Mouse (Mus musculus) lung, postnatal 0 days (tissue): ENCODE results near the gene Fgd1. TPM values are rescaled to one million over a fixed set of nuclear protein-coding genes. Genes with fewer than 3 reads are reported as not detected.
A peak's percentile ranks its signal among the peaks of the same experiment; 100 is the strongest.

Experiments
- ATAC-seq: fragments of 200-750 bp; cut with Nextera tagmentation; 2 replicates; pipeline ENCODE4 v1.8.0; 2017; ENCODE audit warnings: moderate library complexity
- DNase-seq: peaks from one replicate; pipeline ENCODE4 v3.0.0-alpha.2; 2016; ENCODE audit warnings: low spot score
- H3K27ac ChIP-seq: fragments of 300-500 bp; sonication (generic); 2 replicates; pipeline ENCODE4 v1.5.1; 2014; ENCODE audit warnings: antibody characterized with exemption, mild to moderate bottlenecking, low read length, mixed read lengths
- H3K27me3 ChIP-seq: fragments of 300-500 bp; sonication (generic); replicated peaks from 2 replicates; pipeline ENCODE4 v1.6.1; 2014; ENCODE audit warnings: low read length, mixed read lengths; ENCODE audit not compliant: insufficient read depth
- H3K36me3 ChIP-seq: fragments of 300-500 bp; sonication (generic); 2 replicates; pipeline ENCODE4 v1.6.1; 2014; ENCODE audit warnings: low read length, mixed read lengths; ENCODE audit not compliant: insufficient read depth
- H3K4me1 ChIP-seq: fragments of 300-500 bp; sonication (generic); 2 replicates; pipeline ENCODE4 v1.6.1; 2014; ENCODE audit warnings: antibody characterized with exemption, low read depth, low read length, mixed read lengths; ENCODE audit not compliant: insufficient read depth
- H3K4me2 ChIP-seq: fragments of 300-500 bp; sonication (generic); replicated peaks from 2 replicates; pipeline ENCODE4 v1.6.1; 2014; ENCODE audit warnings: low read depth, mild to moderate bottlenecking, low read length, moderate library complexity, mixed read lengths
- H3K4me3 ChIP-seq: fragments of 300-500 bp; sonication (generic); 2 replicates; pipeline ENCODE4 v1.5.1; 2014; ENCODE audit warnings: low read depth, low read length
- H3K9ac ChIP-seq: fragments of 300-500 bp; sonication (generic); replicated peaks from 2 replicates; pipeline ENCODE4 v1.6.1; 2014; ENCODE audit warnings: low read depth, mild to moderate bottlenecking
- H3K9me3 ChIP-seq: fragments of 300-500 bp; sonication (generic); 2 replicates; pipeline ENCODE4 v1.6.1; 2016; ENCODE audit warnings: low read length, mixed read lengths
- CTCF ChIP-seq: IDR thresholded peaks from 2 replicates; pipeline ENCODE4 v1.5.1; 2016; ENCODE audit warnings: antibody characterized with exemption, mild to moderate bottlenecking
- EP300 ChIP-seq: IDR thresholded peaks from 2 replicates; pipeline ENCODE4 v1.6.1; 2016; ENCODE audit warnings: antibody characterized with exemption, mild to moderate bottlenecking, control low read depth
- WGBS: fragments of 180-500 bp; shearing (Covaris S2); extraction: QIAGEN DNeasy Blood & Tissue Kit; methylation state at CpG from one replicate; pipeline ENCODE4 v1.1.7; 2014; 5-methylcytosine and 5-hydroxymethylcytosine counted together
- polyA plus RNA-seq: library from polyadenylated mRNA; unstranded; fragments of >200 nt; fragmentation: Nextera tagmentation; extraction: Ambion mirVana; gene quantifications from 2 replicates; pipeline ENCODE4 v1.2.1, GENCODE M21; 2015

The Fgd1 gene
- polyA plus RNA-seq, 1 experiment from 2014 or later, result 3.7 TPM

GRCm38 (mm10) chrX:151041223-151041622 is 4.7 kb upstream of the Fgd1 start:
- DNase-seq, result no peak
- Histone ChIP-seq H3K27ac (no peak overlapping the region), H3K4me2 (no peak overlapping the region), H3K9ac (no peak overlapping the region), H3K9me3 (no peaks in the 10 kb centered on the region), H3K27me3 (no peaks in the 10 kb centered on the region), H3K4me3 (no peak overlapping the region), H3K4me1 (no peaks in the 10 kb centered on the region), H3K36me3 (no peaks in the 10 kb centered on the region)
- 61% methylated on average over 5 of the region's 5 CpGs for WGBS
- TF ChIP-seq EP300 (no peak), CTCF (no peak)
- no peak for ATAC-seq

GRCm38 (mm10) chrX:151046321-151046720 is 371 bp downstream of the Fgd1 start:
- Histone ChIP-seq H3K27me3 (no peaks in the 10 kb centered on the region), H3K4me2 (peak overlapping the region; percentile 67), H3K4me1 (no peaks in the 10 kb centered on the region; the same call in 1 of the 2 replicates), H3K27ac (no peak overlapping the region), H3K4me3 (peak overlapping the region; percentile 55), H3K9ac (no peak overlapping the region), H3K9me3 (no peaks in the 10 kb centered on the region), H3K36me3 (no peaks in the 10 kb centered on the region)
- DNase-seq, result no peak
- WGBS, result 32% methylated on average over 11 of the region's 11 CpGs
- TF ChIP-seq EP300 (no peak), CTCF (no peak)
- ATAC-seq, result no peak

GRCm38 (mm10) chrX:151046777-151047430 is 954 bp downstream of the Fgd1 start:
- Histone ChIP-seq H3K27me3 (no peaks in the 10 kb centered on the region), H3K4me1 (no peaks in the 10 kb centered on the region; the same call in 1 of the 2 replicates), H3K36me3 (no peaks in the 10 kb centered on the region), H3K9me3 (no peaks in the 10 kb centered on the region), H3K27ac (peak overlapping the region; percentile 32; the same call in 1 of the 2 replicates), H3K9ac (peak overlapping the region; percentile 43), H3K4me2 (peak overlapping the region; percentile 67), H3K4me3 (peak overlapping the region; percentile 55)
- TF ChIP-seq EP300 (no peak), CTCF (no peak)
- ATAC-seq (peak; percentile 91), DNase-seq (peak; percentile 85)
- WGBS, result 18% methylated on average over 18 of the region's 62 CpGs

- Histone ChIP-seq H3K27me3 (no peaks in the 10 kb centered on the region), H3K4me2 (peak overlapping the region; percentile 67), H3K9me3 (no peaks in the 10 kb centered on the region), H3K36me3 (no peaks in the 10 kb centered on the region), H3K9ac (peak overlapping the region; percentile 43), H3K4me3 (peak overlapping the region; percentile 55), H3K27ac (peak overlapping the region; percentile 32; the same call in 1 of the 2 replicates), H3K4me1 (no peaks in the 10 kb centered on the region; the same call in 1 of the 2 replicates)
- TF ChIP-seq EP300 (no peak), CTCF (no peak)
- 16% methylated on average over 30 of the region's 56 CpGs for WGBS
- ATAC-seq (peak; percentile 60), DNase-seq (no peak)
Measured at GRCm38 (mm10) chrX:151047431-151048058, 1.6 kb downstream of the Fgd1 start.

DNA sequence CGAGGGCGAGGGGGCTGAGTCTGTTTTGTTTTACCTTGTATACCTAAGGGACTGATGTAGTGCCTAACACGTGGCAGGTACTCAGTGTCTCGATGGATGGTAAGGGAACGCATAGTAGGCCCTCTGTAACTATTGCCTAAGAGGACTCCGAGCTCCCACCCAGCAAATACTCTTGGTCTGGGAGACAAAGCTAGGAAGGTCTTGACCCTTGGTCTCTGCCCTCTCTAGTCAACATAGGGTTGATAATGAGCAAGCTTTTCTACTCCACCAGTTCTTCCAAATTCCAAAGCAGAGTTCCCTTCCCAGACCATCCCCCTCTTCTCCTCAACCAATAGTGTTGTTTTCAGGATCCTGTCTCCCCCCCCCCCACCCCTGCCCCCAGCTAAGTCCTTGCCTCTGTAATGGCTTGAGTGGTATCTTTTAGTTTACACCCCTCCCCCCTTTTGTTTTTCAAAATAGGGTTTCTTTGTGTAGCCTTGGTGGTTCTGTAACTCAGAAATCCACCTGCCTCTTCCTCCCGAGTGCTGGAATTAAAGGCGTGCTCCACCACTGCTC is 3.8 kb downstream of the Fgd1 start:
- H3K4me1 ChIP-seq, result no peaks in the 10 kb centered on the region; the same call in 1 of the 2 replicates
- no peaks in the 10 kb centered on the region for H3K27me3 ChIP-seq
- 62% methylated on average over 8 of the region's 8 CpGs for WGBS

GRCm38 (mm10) chrX:151050337-151050736 is 4.4 kb downstream of the Fgd1 start:
- Histone ChIP-seq H3K4me3 (no peak overlapping the region), H3K27me3 (no peaks in the 10 kb centered on the region), H3K4me1 (no peaks in the 10 kb centered on the region; the same call in 1 of the 2 replicates), H3K27ac (no peak overlapping the region), H3K9me3 (no peaks in the 10 kb centered on the region), H3K36me3 (no peaks in the 10 kb centered on the region), H3K4me2 (no peak overlapping the region), H3K9ac (no peak overlapping the region)
- no peak for ATAC-seq
- WGBS, result 58% methylated on average over 7 of the region's 7 CpGs
- DNase-seq, result peak; percentile 35
- TF ChIP-seq CTCF (no peak), EP300 (no peak)

More for the DNA sequence above, 3.8 kb downstream of the Fgd1 start:
- H3K4me3 ChIP-seq, result no peak overlapping the region
- no peak overlapping the region for H3K9ac ChIP-seq
- DNase-seq, result no peak
- ATAC-seq, result no peak
- H3K4me2 ChIP-seq, result no peak overlapping the region
- H3K9me3 ChIP-seq, result no peaks in the 10 kb centered on the region
- H3K36me3 ChIP-seq, result no peaks in the 10 kb centered on the region
- no peak overlapping the region for H3K27ac ChIP-seq
- TF ChIP-seq EP300, result no peak
- TF ChIP-seq CTCF, result no peak
